Mouse (Mus musculus) stomach, embryonic 16.5 days (tissue): ENCODE measurements around the gene Ankrd9. TPM values are rescaled to one million over a fixed set of nuclear protein-coding genes. Genes with fewer than 3 reads are reported as not detected.

Experiments used
- ATAC-seq: fragments of 200-750 bp; cut with Nextera tagmentation; 2 replicates; pipeline ENCODE4 v1.8.0; 2017; ENCODE audit warnings: moderate number of reproducible peaks, moderate TSS enrichment; ENCODE audit not compliant: insufficient read depth, low FRiP score
- H3K27ac ChIP-seq: fragments of 300-500 bp; sonication (generic); 2 replicates; pipeline ENCODE4 v1.5.1; 2014; ENCODE audit warnings: low read length
- H3K27me3 ChIP-seq: fragments of 300-500 bp; sonication (generic); 2 replicates; pipeline ENCODE4 v1.6.1; 2014; ENCODE audit warnings: low read length, control low read depth, mixed read lengths; ENCODE audit not compliant: control insufficient read depth, insufficient read depth
- H3K36me3 ChIP-seq: fragments of 300-500 bp; sonication (generic); 2 replicates; pipeline ENCODE4 v1.6.1; 2014; ENCODE audit warnings: low read length; ENCODE audit not compliant: control insufficient read depth, insufficient read depth
- H3K4me1 ChIP-seq: fragments of 300-500 bp; sonication (generic); 2 replicates; pipeline ENCODE4 v1.6.1; 2014; ENCODE audit warnings: low read length, control low read depth, mixed read lengths; ENCODE audit not compliant: control insufficient read depth, insufficient read depth
- H3K4me2 ChIP-seq: fragments of 300-500 bp; sonication (generic); 2 replicates; pipeline ENCODE4 v1.6.1; 2014; ENCODE audit warnings: low read depth, low read length, mixed read lengths
- H3K4me3 ChIP-seq: fragments of 300-500 bp; sonication (generic); replicated peaks from 2 replicates; pipeline ENCODE4 v1.5.1; 2014; ENCODE audit warnings: mild to moderate bottlenecking, low read length
- H3K9ac ChIP-seq: fragments of 300-500 bp; sonication (generic); 2 replicates; pipeline ENCODE4 v1.6.1; 2014; ENCODE audit warnings: low read length
- H3K9me3 ChIP-seq: fragments of 300-500 bp; sonication (generic); replicated peaks from 2 replicates; pipeline ENCODE4 v1.6.1; 2016; ENCODE audit warnings: low read length, control low read depth; ENCODE audit not compliant: control insufficient read depth
- WGBS: fragments of 180-500 bp; shearing (Covaris S2); extraction: QIAGEN DNeasy Blood & Tissue Kit; methylation state at CpG from one replicate; pipeline ENCODE4 v1.1.7; 2014; 5-methylcytosine and 5-hydroxymethylcytosine counted together
- polyA plus RNA-seq: library from polyadenylated mRNA; unstranded; fragments of >200 nt; fragmentation: Nextera tagmentation; extraction: Ambion mirVana; gene quantifications from 2 replicates; pipeline ENCODE4 v1.2.1, GENCODE M21; 2015

Ankrd9 gene
- polyA plus RNA-seq, 1 experiment from 2014 or later: 18.5 TPM

DNA sequence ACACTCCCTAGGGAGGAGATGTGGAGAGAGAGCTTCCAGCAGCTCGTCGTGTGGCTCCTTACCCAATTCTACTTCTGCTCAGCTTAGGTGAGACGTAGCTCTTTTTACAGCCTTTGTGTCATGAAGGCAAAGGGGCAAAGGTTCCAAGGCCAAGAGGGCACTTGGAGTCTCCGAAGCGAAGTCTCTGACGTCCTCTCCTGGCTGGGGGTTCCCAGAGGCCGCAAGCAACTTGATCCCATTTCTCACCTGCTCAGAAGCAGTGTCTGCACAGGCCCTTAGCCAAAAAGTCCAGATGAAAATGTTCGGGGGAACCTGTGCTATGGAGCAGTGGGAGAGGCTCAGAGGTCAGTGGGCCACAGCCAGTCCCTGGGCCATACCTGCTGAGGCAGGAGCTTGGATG is 4.2 kb upstream of the Ankrd9 start:
- 79% methylated on average over 8 of the region's 8 CpGs for WGBS
- no peak overlapping the region for H3K4me2 ChIP-seq
- H3K27ac ChIP-seq: no peak overlapping the region
- no peaks in the 10 kb centered on the region for H3K9me3 ChIP-seq
- no peak overlapping the region for H3K9ac ChIP-seq
- H3K27me3 ChIP-seq: no peaks in the 10 kb centered on the region
- H3K4me1 ChIP-seq: peaks cover 24% of the 10 kb centered on the region
- H3K36me3 ChIP-seq: no peaks in the 10 kb centered on the region
- no peak overlapping the region for H3K4me3 ChIP-seq
- ATAC-seq: no peak

- peaks cover 27% of the 10 kb centered on the region for H3K4me1 ChIP-seq
- H3K36me3 ChIP-seq: no peaks in the 10 kb centered on the region; the same call in 1 of the 2 replicates
- H3K9ac ChIP-seq: no peak overlapping the region
- no peak overlapping the region for H3K4me2 ChIP-seq
- WGBS: 84% methylated on average over 3 of the region's 3 CpGs
- no peak for ATAC-seq
- no peak overlapping the region for H3K27ac ChIP-seq
- H3K9me3 ChIP-seq: no peaks in the 10 kb centered on the region
- H3K4me3 ChIP-seq: no peak overlapping the region
- no peaks in the 10 kb centered on the region for H3K27me3 ChIP-seq
These were observed 2.9 kb upstream of the Ankrd9 start for GRCm38 (mm10) chr12:110981736-110982135.

- Histone ChIP-seq H3K4me1 (peaks cover 28% of the 10 kb centered on the region), H3K9me3 (no peaks in the 10 kb centered on the region), H3K4me2 (peak overlapping the region; percentile 93), H3K4me3 (no peak overlapping the region), H3K27me3 (no peaks in the 10 kb centered on the region), H3K9ac (peak overlapping the region; percentile 69; the same call in 1 of the 2 replicates), H3K36me3 (no peaks in the 10 kb centered on the region; the same call in 1 of the 2 replicates), H3K27ac (peak overlapping the region; percentile 68; the same call in 1 of the 2 replicates)
- ATAC-seq: no peak
- WGBS: 72% methylated on average over 3 of the region's 3 CpGs
These were observed 968 bp upstream of the Ankrd9 start for GRCm38 (mm10) chr12:110979808-110980207.

GRCm38 (mm10) chr12:110977896-110978606 is 789 bp downstream of the Ankrd9 start:
- Histone ChIP-seq H3K4me2 (peak overlapping the region; percentile 93), H3K27me3 (no peaks in the 10 kb centered on the region), H3K36me3 (no peaks in the 10 kb centered on the region; the same call in 1 of the 2 replicates)

GRCm38 (mm10) chr12:110977345-110977733 is 1.5 kb downstream of the Ankrd9 start:
- no peak overlapping the region for H3K27ac ChIP-seq
- no peak overlapping the region for H3K9ac ChIP-seq
- H3K9me3 ChIP-seq: no peaks in the 10 kb centered on the region
- no peaks in the 10 kb centered on the region for H3K27me3 ChIP-seq
- no peaks in the 10 kb centered on the region; the same call in 1 of the 2 replicates for H3K36me3 ChIP-seq
- 96% methylated on average over 18 of the region's 18 CpGs for WGBS
- H3K4me2 ChIP-seq: no peak overlapping the region
- H3K4me1 ChIP-seq: peaks cover 19% of the 10 kb centered on the region
- H3K4me3 ChIP-seq: no peak overlapping the region
- ATAC-seq: no peak

More at GRCm38 (mm10) chr12:110977896-110978606, 789 bp downstream of the Ankrd9 start:
- H3K27ac ChIP-seq: peak overlapping the region; percentile 78; the same call in 1 of the 2 replicates
- peak overlapping the region; percentile 92 for H3K9ac ChIP-seq
- no peaks in the 10 kb centered on the region for H3K9me3 ChIP-seq
- H3K4me3 ChIP-seq: peak overlapping the region; percentile 83
- peaks cover 19% of the 10 kb centered on the region for H3K4me1 ChIP-seq
- no peak for ATAC-seq
- WGBS: 37% methylated on average over 14 of the region's 14 CpGs

DNA sequence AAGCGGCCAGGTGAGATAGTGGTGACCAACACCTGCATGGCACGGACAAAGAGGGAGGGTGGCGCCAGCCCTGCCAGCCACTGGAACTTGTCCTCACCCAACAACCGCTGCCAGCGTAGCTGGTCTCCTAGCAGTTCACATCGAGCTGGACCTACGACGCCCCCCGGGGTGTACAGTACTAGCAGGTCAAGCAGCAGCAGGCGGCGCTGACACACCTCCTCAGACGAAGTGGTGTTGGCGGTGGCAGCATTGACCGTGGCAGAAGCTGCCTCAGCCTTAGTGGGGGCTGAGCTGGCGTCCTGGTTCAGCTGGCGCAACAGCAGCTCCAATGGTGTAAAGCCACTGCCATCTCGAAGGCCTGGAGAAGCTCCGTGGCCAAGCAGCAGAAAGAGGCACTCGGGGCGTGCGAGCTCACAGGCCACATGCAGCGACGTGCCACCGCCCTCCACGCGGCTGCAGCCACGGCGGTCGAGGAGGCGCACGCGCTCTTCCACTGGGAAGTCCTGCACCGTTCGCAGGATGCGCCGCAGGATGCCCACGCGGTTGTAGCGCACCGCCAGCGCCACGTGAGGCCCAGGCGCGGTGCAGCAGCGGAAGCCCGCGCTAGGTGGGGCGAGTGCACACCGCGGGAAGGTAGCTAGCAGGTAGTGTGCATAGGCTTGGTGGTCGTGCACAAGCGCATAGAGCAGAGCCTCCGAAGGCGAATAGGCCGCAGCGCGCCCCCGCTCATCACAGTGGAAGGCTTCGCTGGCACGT is 2.1 kb downstream of the Ankrd9 start:
- 89% methylated on average over 60 of the region's 60 CpGs for WGBS
- H3K9ac ChIP-seq: no peak overlapping the region
- no peak overlapping the region for H3K4me2 ChIP-seq
- no peak for ATAC-seq
- H3K4me1 ChIP-seq: peaks cover 19% of the 10 kb centered on the region
- no peaks in the 10 kb centered on the region; the same call in 1 of the 2 replicates for H3K36me3 ChIP-seq
- H3K9me3 ChIP-seq: no peaks in the 10 kb centered on the region
- H3K27ac ChIP-seq: no peak overlapping the region
- no peaks in the 10 kb centered on the region for H3K27me3 ChIP-seq
- no peak overlapping the region for H3K4me3 ChIP-seq

DNA sequence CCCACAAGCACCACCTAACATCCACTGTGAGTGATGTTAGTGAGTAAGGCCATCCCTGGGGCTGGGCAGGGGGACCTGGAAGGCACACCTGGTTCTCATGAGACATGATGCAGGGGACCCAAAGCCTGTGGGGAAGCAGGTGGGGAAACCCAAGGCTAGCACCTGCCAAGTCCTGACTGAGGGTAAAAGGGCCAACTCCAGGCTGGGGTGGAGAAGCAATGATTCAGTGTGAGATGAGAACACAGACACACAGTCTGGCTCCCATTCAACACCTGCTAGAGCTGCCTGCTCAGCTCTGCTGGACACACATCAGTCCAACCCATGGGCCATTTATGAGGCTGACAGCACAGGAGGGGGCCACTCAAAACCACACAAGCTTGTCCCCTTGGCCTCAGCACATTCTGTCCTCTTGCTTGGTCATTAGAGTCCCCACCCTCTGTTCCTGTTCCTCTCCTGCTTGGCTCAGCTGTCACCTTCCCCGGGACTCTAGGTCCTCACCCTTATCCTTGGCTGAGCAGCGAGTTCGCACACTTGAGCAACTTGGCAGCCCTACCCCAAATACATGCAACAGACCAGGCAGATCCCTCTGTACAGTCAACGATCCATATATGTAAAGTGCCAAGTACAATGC is 2.9 kb downstream of the Ankrd9 start:
- no peak for ATAC-seq
- H3K27me3 ChIP-seq: no peaks in the 10 kb centered on the region
- no peak overlapping the region for H3K4me2 ChIP-seq
- no peaks in the 10 kb centered on the region; the same call in 1 of the 2 replicates for H3K36me3 ChIP-seq
- peaks cover 19% of the 10 kb centered on the region for H3K4me1 ChIP-seq
- no peak overlapping the region for H3K27ac ChIP-seq
- 91% methylated on average over 4 of the region's 4 CpGs for WGBS
- no peak overlapping the region for H3K9ac ChIP-seq
- H3K4me3 ChIP-seq: no peak overlapping the region
- H3K9me3 ChIP-seq: no peaks in the 10 kb centered on the region

GRCm38 (mm10) chr12:110975385-110975784 is 3.5 kb downstream of the Ankrd9 start:
- no peak overlapping the region for H3K9ac ChIP-seq
- H3K4me1 ChIP-seq: peaks cover 19% of the 10 kb centered on the region
- H3K4me3 ChIP-seq: no peak overlapping the region
- no peak overlapping the region for H3K4me2 ChIP-seq
- 86% methylated on average over 5 of the region's 5 CpGs for WGBS
- ATAC-seq: no peak
- no peak overlapping the region for H3K27ac ChIP-seq
- no peaks in the 10 kb centered on the region; the same call in 1 of the 2 replicates for H3K36me3 ChIP-seq
- no peaks in the 10 kb centered on the region for H3K27me3 ChIP-seq
- H3K9me3 ChIP-seq: no peaks in the 10 kb centered on the region

- no peak overlapping the region for H3K27ac ChIP-seq
- WGBS: 81% methylated on average over 6 of the region's 6 CpGs
- H3K4me2 ChIP-seq: no peak overlapping the region
- no peaks in the 10 kb centered on the region for H3K27me3 ChIP-seq
- no peak overlapping the region for H3K4me3 ChIP-seq
- no peak for ATAC-seq
- no peaks in the 10 kb centered on the region; the same call in 1 of the 2 replicates for H3K36me3 ChIP-seq
- H3K9me3 ChIP-seq: no peaks in the 10 kb centered on the region
- no peak overlapping the region for H3K9ac ChIP-seq
- peaks cover 17% of the 10 kb centered on the region for H3K4me1 ChIP-seq
These were observed 4.1 kb downstream of the Ankrd9 start for GRCm38 (mm10) chr12:110974726-110975125.
